Mouse (Mus musculus): Measurements from ENCODE around the gene Csrnp1. TPM values are rescaled to one million over a fixed set of nuclear protein-coding genes. Genes with fewer than 3 reads are reported as not detected.

Csrnp1 gene
- polyA plus RNA-seq, 1 experiment from 2014 or later: 0.62 TPM

GRCm38 (mm10) chr9:119972166-119972565 is 12.3 kb downstream of the Csrnp1 start:
- H3K27ac ChIP-seq (ENCODE audit: low read depth, low read length): no peak overlapping the region
- no peaks in the 10 kb centered on the region for H3K27me3 ChIP-seq (ENCODE audit: control insufficient read depth, insufficient read depth, low read length)
- H3K4me1 ChIP-seq (replicated peaks; ENCODE audit: control insufficient read depth, insufficient read depth, low read length): no peaks in the 10 kb centered on the region; the same call in 1 of the 2 replicates
- no peak overlapping the region for H3K4me2 ChIP-seq (replicated peaks; ENCODE audit: low read depth, low read length)
- H3K9me3 ChIP-seq (ENCODE audit: control insufficient read depth, low read length): no peaks in the 10 kb centered on the region
- WGBS: 94% methylated on average over 10 of the region's 10 CpGs
- ATAC-seq (ENCODE audit: low FRiP score) (no peak), DNase-seq (ENCODE audit: low spot score) (no peak)
- no peak overlapping the region for H3K9ac ChIP-seq (ENCODE audit: low read depth, low read length)
- H3K36me3 ChIP-seq (ENCODE audit: control insufficient read depth, insufficient read depth, low read length): no peaks in the 10 kb centered on the region
- H3K4me3 ChIP-seq (ENCODE audit: low read depth, low read length): no peak overlapping the region

GRCm38 (mm10) chr9:119970763-119971656 is 13.4 kb downstream of the Csrnp1 start:
- Histone ChIP-seq H3K27me3 (ENCODE audit: control insufficient read depth, insufficient read depth, low read length) (no peaks in the 10 kb centered on the region), H3K27ac (ENCODE audit: low read depth, low read length) (no peak overlapping the region), H3K4me1 (replicated peaks; ENCODE audit: control insufficient read depth, insufficient read depth, low read length) (no peaks in the 10 kb centered on the region; the same call in 1 of the 2 replicates), H3K36me3 (ENCODE audit: control insufficient read depth, insufficient read depth, low read length) (no peaks in the 10 kb centered on the region), H3K4me2 (replicated peaks; ENCODE audit: low read depth, low read length) (no peak overlapping the region), H3K4me3 (ENCODE audit: low read depth, low read length) (no peak overlapping the region), H3K9ac (ENCODE audit: low read depth, low read length) (no peak overlapping the region), H3K9me3 (ENCODE audit: control insufficient read depth, low read length) (no peaks in the 10 kb centered on the region)
- WGBS: 86% methylated on average over 7 of the region's 7 CpGs
- no peak for ATAC-seq (ENCODE audit: low FRiP score)
- no peak for DNase-seq (ENCODE audit: low spot score)

GRCm38 (mm10) chr9:119970221-119970620 is 14.2 kb downstream of the Csrnp1 start:
- 48% methylated on average over 6 of the region's 6 CpGs for WGBS
- Histone ChIP-seq H3K4me2 (replicated peaks; ENCODE audit: low read depth, low read length) (no peak overlapping the region), H3K27ac (ENCODE audit: low read depth, low read length) (no peak overlapping the region), H3K4me3 (ENCODE audit: low read depth, low read length) (no peak overlapping the region), H3K9me3 (ENCODE audit: control insufficient read depth, low read length) (no peaks in the 10 kb centered on the region), H3K36me3 (ENCODE audit: control insufficient read depth, insufficient read depth, low read length) (no peaks in the 10 kb centered on the region), H3K27me3 (ENCODE audit: control insufficient read depth, insufficient read depth, low read length) (no peaks in the 10 kb centered on the region), H3K9ac (ENCODE audit: low read depth, low read length) (no peak overlapping the region), H3K4me1 (replicated peaks; ENCODE audit: control insufficient read depth, insufficient read depth, low read length) (no peaks in the 10 kb centered on the region; the same call in 1 of the 2 replicates)
- DNase-seq (ENCODE audit: low spot score) (peak; percentile 45), ATAC-seq (ENCODE audit: low FRiP score) (no peak)

GRCm38 (mm10) chr9:119969811-119970210 is 14.6 kb downstream of the Csrnp1 start:
- no peak for DNase-seq (ENCODE audit: low spot score)
- Histone ChIP-seq H3K27me3 (ENCODE audit: control insufficient read depth, insufficient read depth, low read length) (no peaks in the 10 kb centered on the region), H3K4me2 (replicated peaks; ENCODE audit: low read depth, low read length) (no peak overlapping the region), H3K9ac (ENCODE audit: low read depth, low read length) (no peak overlapping the region), H3K36me3 (ENCODE audit: control insufficient read depth, insufficient read depth, low read length) (no peaks in the 10 kb centered on the region), H3K9me3 (ENCODE audit: control insufficient read depth, low read length) (no peaks in the 10 kb centered on the region), H3K4me3 (ENCODE audit: low read depth, low read length) (no peak overlapping the region), H3K4me1 (replicated peaks; ENCODE audit: control insufficient read depth, insufficient read depth, low read length) (no peaks in the 10 kb centered on the region; the same call in 1 of the 2 replicates), H3K27ac (ENCODE audit: low read depth, low read length) (no peak overlapping the region)
- ATAC-seq (ENCODE audit: low FRiP score): no peak
- WGBS: 81% methylated on average over 7 of the region's 7 CpGs

GRCm38 (mm10) chr9:119966221-119966910 is 18.1 kb downstream of the Csrnp1 start:
- 91% methylated on average over 26 of the region's 26 CpGs for WGBS
- no peak overlapping the region for H3K4me2 ChIP-seq (replicated peaks; ENCODE audit: low read depth, low read length)
- no peak for ATAC-seq (ENCODE audit: low FRiP score)

GRCm38 (mm10) chr9:119965186-119965585 is 19.3 kb downstream of the Csrnp1 start:
- Histone ChIP-seq H3K27ac (ENCODE audit: low read depth, low read length) (no peak overlapping the region), H3K4me2 (replicated peaks; ENCODE audit: low read depth, low read length) (no peak overlapping the region), H3K4me1 (replicated peaks; ENCODE audit: control insufficient read depth, insufficient read depth, low read length) (0 out of 2 replicates have a peak, but pooled peaks cover 3% of the 10 kb centered on the region), H3K9ac (ENCODE audit: low read depth, low read length) (no peak overlapping the region), H3K4me3 (ENCODE audit: low read depth, low read length) (no peak overlapping the region), H3K27me3 (ENCODE audit: control insufficient read depth, insufficient read depth, low read length) (no peaks in the 10 kb centered on the region), H3K9me3 (ENCODE audit: control insufficient read depth, low read length) (no peaks in the 10 kb centered on the region), H3K36me3 (ENCODE audit: control insufficient read depth, insufficient read depth, low read length) (no peaks in the 10 kb centered on the region)
- ATAC-seq (ENCODE audit: low FRiP score): no peak
- no peak for DNase-seq (ENCODE audit: low spot score)
- 83% methylated on average over 3 of the region's 3 CpGs for WGBS

More at GRCm38 (mm10) chr9:119966221-119966910, 18.1 kb downstream of the Csrnp1 start:
- Histone ChIP-seq H3K27me3 (ENCODE audit: control insufficient read depth, insufficient read depth, low read length) (no peaks in the 10 kb centered on the region), H3K9ac (ENCODE audit: low read depth, low read length) (no peak overlapping the region), H3K4me1 (replicated peaks; ENCODE audit: control insufficient read depth, insufficient read depth, low read length) (peaks cover 3% of the 10 kb centered on the region; the same call in 1 of the 2 replicates), H3K27ac (ENCODE audit: low read depth, low read length) (no peak overlapping the region), H3K9me3 (ENCODE audit: control insufficient read depth, low read length) (no peaks in the 10 kb centered on the region), H3K4me3 (ENCODE audit: low read depth, low read length) (no peak overlapping the region), H3K36me3 (ENCODE audit: control insufficient read depth, insufficient read depth, low read length) (no peaks in the 10 kb centered on the region)
- no peak for DNase-seq (ENCODE audit: low spot score)

GRCm38 (mm10) chr9:119964206-119964605 is 20.3 kb downstream of the Csrnp1 start:
- Histone ChIP-seq H3K36me3 (ENCODE audit: control insufficient read depth, insufficient read depth, low read length) (no peaks in the 10 kb centered on the region), H3K27me3 (ENCODE audit: control insufficient read depth, insufficient read depth, low read length) (no peaks in the 10 kb centered on the region), H3K9ac (ENCODE audit: low read depth, low read length) (no peak overlapping the region), H3K4me2 (replicated peaks; ENCODE audit: low read depth, low read length) (no peak overlapping the region), H3K9me3 (ENCODE audit: control insufficient read depth, low read length) (no peaks in the 10 kb centered on the region), H3K4me3 (ENCODE audit: low read depth, low read length) (no peak overlapping the region), H3K27ac (ENCODE audit: low read depth, low read length) (no peak overlapping the region), H3K4me1 (replicated peaks; ENCODE audit: control insufficient read depth, insufficient read depth, low read length) (0 out of 2 replicates have a peak, but pooled peaks cover 3% of the 10 kb centered on the region)
- 84% methylated on average over 3 of the region's 3 CpGs for WGBS
- DNase-seq (ENCODE audit: low spot score) (no peak), ATAC-seq (ENCODE audit: low FRiP score) (no peak)

GRCm38 (mm10) chr9:119962987-119963667 is 21.3 kb downstream of the Csrnp1 start:
- Histone ChIP-seq H3K4me3 (ENCODE audit: low read depth, low read length) (no peak overlapping the region), H3K9me3 (ENCODE audit: control insufficient read depth, low read length) (no peaks in the 10 kb centered on the region), H3K4me2 (replicated peaks; ENCODE audit: low read depth, low read length) (no peak overlapping the region), H3K36me3 (ENCODE audit: control insufficient read depth, insufficient read depth, low read length) (no peaks in the 10 kb centered on the region), H3K4me1 (replicated peaks; ENCODE audit: control insufficient read depth, insufficient read depth, low read length) (0 out of 2 replicates have a peak, but pooled peaks cover 3% of the 10 kb centered on the region), H3K9ac (ENCODE audit: low read depth, low read length) (no peak overlapping the region), H3K27ac (ENCODE audit: low read depth, low read length) (no peak overlapping the region), H3K27me3 (ENCODE audit: control insufficient read depth, insufficient read depth, low read length) (no peaks in the 10 kb centered on the region)
- ATAC-seq (ENCODE audit: low FRiP score) (peak; percentile 66), DNase-seq (ENCODE audit: low spot score) (peak; percentile 78)
- WGBS: 10% methylated on average over 21 of the region's 21 CpGs
